Mouse (Mus musculus) cerebellum, adult 8-10 months (tissue): ENCODE measurements at regions not wholly inside any gene's neighbourhood (a gene's known extent, or its start where the extent isn't known, plus 50 kb on each side); places are given as distances from the start of the nearest gene placed in this dataset.
"Not testable (repeated sequence)": the region's sequence is repeated elsewhere in the genome, so short reads cannot be mapped to it uniquely, and the experiment has no call there.

Source experiments
- DNase-seq: peaks from one replicate; pipeline ENCODE4 v3.0.0; 2022

DNA sequence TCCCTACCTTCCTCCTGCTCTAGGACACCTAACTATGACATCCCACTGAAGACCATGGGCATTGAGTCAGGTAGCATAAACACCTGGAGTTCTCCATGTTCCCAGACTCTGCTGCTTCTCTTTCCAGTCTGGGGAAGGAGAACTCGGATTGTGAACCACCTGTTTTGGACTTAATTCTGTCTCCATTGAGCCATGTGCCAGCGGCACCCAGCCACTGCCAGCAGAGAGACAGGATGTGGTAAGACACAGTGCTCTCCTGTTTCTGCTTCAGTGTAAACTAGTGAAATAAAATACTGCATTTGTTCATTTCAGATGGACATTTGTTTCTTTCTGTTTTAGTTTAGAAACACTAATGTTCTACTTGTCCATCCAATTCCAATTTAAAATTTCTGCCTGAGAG, 168.1 kb upstream of the Arhgap18 start:
- no peak for DNase-seq

DNA sequence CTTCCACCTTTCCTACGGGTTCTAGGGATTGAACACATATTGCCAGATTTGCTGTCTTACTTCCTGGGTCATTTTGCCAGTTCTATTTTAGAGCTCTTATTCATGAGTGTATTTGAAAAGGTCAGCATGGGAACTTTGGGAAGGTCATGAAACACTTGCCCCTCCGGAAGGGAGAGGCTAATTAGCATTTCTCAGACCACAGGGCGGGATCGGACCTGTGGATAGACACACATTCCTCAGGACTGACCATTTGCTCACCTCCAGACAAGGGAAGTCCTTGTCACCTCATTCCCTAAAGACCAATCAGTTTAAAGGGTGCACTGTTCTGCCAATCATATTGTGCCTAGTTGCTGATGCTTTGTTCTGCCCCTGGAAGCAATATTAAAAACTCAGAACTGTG, 146.1 kb upstream of the Arhgap18 start:
- not testable (repeated sequence) for DNase-seq

DNA sequence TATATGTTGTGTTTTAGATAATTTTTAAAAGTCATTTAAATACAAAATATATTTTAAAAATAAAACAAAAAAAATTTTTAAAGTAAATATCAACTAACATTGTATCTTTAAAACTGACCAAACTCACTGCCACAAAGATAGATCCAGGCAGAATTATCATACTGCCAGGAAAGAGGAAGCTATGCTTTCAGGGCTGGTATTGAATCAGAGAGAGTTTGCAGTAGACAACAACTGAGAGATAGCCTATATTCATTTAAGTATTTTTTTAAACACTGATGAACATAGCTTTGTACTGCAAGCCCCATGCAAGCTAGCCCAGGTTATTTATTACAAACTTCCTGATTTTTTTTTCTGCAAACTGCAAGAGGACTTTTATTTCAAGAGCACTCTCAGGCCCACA, 142.0 kb upstream of the Arhgap18 start:
- no peak for DNase-seq

DNA sequence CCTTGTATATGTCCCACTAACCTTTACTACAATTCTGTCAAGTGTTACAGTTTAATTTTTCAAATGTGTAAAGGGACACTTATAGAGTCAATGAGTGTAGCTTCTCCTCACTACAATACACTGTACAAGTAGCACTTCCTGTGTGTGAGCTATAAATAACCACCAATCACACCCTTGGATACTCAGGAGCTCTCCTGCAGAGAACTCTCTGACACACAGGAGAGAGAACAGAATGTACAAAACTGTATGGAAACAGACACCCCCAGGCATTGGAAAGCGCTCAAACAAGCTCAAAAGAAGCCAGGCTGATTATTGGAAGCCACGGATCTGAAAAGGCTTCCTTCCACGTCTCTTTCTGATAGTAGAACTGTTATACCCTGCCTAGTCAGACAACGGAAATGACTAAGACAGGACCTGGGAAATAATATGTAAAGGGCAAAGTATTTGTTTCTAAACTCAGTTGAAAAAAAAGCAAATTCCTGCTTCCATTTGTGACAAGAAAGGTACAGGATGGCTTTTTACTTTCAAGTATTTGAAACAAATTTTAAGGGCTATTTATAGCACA, 122.9 kb upstream of the Arhgap18 start:
- no peak for DNase-seq

DNA sequence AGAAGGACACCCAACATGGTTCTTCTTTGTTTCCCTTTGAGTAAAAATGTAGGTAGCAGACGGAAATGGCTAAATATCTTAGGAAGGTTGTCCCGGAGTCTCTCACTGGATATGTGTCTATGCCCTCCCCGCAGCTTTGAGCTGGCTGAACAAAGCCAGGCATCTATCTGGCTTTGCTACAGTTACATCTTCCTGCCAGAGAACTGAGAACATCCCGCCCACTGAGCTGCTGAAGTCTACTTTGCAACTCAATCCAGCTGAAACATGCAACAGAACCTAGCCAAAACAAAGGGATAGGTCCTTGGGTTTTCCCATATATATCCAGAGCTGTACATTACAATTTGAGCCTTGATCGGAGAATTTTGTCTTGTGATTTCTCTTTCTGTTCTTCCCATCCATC, 121.0 kb upstream of the Arhgap18 start:
- no peak for DNase-seq

DNA sequence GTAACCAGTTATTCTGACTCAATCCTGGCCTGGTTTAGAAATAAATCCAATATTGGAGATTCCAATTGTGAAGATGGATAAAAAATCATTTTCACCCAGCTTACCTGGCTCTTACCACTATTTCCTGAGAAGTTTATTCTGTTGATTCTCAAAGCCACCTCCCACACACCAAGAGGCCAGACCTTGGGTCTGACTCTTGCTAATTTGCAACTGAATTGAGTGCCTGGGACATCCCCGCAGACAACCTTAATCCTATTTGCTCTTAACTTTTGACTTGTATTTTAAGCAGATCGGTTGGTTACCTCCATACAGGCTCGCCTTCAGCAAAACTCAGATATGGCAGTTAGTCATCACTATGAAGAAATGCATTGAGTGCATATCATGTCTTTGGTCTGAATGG, 115.8 kb upstream of the Arhgap18 start:
- no peak for DNase-seq

DNA sequence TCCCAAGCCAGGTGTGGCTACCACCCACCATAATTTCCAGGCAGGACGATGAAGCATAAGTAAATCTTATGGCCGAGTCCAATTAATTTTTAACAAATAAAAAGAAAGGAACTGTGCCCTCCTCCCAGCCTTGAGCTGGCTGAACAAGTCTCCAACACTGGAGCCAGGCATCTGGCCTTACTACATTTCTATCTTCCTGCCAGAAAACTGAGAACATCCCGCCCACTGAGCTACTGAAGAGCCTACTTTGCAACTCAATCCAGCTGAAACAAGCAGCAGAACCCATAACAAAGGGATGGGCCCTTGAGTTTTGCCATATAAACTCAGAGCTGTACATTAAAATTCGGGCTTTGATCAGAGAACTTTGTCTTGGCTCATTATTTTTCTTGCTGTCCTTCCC, 115.2 kb upstream of the Arhgap18 start:
- DNase-seq: no peak

DNA sequence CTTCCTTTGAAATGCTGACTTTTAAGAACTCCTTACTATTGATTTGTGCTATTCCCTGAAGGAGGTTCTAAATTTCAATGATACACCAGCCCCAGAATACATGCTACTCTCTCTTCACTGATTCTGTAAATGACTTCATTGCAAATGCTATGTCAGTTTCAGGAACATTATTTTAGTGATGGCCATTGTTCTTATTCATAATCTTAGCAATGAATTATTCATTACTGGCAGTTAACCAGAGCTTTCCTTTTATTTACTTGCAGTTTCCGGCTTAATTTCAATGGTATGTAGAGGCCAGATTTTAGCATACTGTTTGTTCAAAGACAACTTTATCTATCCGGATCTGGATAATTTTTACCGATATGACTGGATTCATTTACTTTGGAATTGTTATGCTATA, 114.1 kb upstream of the Arhgap18 start:
- DNase-seq: no peak

DNA sequence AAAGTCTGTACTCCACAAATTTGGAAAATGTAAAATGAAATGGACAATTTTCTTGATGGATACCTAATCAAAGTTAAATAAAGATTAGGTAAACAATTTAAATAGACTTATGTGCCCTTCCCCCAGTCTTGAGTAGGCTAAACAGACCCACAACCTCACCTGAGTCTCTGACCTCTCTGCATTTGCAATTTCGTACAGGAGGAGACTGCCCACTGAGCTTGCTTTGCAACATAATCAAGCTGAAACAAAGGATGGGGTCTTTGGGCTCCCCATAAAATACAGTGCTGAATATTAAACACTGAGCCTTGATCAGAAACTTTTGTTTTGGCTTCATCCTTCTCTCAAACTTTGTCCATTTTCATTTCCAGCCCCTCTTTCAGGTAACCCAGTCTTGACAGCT, 100.1 kb upstream of the Arhgap18 start:
- no peak for DNase-seq

DNA sequence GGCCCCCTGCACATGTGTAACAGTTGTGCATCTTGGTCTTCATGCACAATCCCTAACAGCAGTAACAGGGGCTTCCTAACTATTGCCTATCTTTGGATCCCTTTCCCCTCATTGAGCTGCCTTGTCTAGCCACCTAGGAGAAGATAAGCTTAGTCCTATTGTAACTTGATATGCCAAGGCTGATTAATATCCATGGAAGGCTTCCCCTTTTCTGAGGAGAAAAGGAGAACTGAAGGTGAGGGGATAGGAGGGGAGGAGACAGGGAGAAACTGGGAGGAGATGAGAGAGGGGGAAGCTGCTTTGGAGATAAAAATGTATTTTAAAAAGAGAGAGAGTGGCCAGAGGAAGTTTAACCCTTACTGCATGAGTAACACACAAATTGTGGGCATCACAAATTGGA, 89.0 kb upstream of the Arhgap18 start:
- DNase-seq: no peak

DNA sequence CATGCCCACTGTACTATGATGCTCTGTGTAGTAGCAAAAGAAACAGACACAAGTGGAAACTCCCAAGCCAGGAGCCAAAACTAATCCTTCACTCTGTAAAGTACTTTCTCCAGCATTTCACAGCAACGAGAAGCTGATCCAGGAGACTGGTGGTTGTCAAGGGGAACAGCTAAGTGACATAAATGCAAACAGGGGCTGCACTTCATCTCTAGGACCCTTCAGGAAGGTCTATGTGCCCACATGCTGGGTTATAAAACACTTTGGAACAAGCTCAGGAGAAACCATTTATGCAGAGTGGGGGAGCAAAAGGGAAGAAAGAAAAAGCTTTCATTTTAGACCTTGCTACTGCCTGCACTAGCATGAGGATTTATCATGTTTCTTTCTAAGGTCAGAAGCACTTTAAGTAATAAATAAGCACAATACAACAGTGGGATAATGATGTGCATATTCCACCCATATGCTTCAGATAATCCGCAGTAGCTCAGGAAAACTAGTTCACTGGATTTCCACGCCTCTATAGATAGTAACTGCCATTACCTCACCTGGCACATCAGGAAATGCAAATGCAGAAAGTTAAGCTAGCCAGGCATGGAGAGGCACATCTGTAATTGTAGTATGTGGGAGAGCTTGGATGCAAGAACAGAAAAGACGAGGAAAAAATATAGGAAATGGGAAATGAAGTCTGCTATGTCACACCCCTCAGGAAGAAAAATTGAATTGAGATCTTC, 73.6 kb upstream of the Arhgap18 start:
- no peak for DNase-seq

DNA sequence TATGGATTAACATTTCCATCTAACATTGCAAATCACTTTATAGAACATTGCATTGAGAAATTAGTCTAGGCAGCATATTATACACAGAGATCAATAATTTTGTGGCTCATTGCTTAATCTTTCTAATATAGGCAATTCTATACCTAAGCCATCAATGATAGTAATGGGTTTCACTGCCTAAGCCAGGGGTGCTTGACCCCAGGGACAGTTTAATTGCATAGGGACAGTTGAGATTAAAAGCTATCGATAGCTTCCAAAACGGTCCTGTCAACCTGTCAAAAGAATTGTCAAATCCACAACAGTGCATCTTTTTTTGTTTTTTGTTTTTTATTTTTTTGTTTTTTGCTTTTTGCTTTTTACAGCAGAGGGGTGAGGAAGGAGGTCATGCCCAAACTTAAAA, 58.5 kb upstream of the Arhgap18 start:
- no peak for DNase-seq

DNA sequence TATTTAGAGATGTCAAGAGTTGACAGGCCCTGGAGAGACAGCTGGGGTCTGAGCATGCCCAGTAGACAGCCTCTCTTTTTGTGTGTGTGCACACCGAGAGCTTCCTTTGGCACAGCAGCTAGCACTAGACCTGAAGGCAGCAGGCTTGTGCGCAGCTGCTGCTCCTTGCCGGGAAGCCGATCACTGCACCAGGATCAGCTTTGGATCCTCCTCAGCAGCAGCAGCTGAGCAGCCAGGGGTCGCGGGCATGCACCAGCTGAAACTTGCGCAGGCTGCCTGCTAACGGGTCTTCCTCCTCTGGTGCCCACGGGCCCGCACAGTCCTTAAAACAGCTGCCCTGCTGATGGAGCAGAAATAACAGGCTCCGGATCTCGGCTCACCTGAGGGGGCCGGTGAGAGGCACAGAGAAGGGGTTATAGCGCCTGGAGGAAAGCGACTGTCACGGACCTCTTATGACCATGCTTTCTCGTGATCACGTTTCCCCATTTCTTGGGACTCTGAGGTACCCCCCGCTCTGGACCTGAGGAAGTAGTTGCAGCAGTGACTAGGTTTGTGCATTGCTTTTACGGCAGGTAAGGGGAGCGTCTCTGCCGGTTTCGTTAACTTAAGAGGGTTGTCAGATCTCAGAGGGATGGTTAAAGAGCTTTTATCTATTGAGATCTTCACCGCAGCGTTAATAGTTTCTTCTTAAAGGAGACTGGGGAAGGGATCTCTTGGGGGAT, 57.8 kb upstream of the Arhgap18 start:
- no peak for DNase-seq
